Mouse (Mus musculus) ES-Bruce4 (cell line): Measurements from ENCODE around the gene Ccdc84.
"Not testable (repeated sequence)": the region's sequence is repeated elsewhere in the genome, so short reads cannot be mapped to it uniquely, and the experiment has no call there.

ENCODE experiments used
- CTCF ChIP-seq: IDR thresholded peaks from one replicate; pipeline ENCODE4 v1.8.1; 2011; ENCODE audit warnings: low read depth, low read length
- POLR2A ChIP-seq: IDR thresholded peaks from one replicate; pipeline ENCODE4 v1.8.1; 2011; ENCODE audit warnings: low read length; ENCODE audit not compliant: insufficient read depth

DNA sequence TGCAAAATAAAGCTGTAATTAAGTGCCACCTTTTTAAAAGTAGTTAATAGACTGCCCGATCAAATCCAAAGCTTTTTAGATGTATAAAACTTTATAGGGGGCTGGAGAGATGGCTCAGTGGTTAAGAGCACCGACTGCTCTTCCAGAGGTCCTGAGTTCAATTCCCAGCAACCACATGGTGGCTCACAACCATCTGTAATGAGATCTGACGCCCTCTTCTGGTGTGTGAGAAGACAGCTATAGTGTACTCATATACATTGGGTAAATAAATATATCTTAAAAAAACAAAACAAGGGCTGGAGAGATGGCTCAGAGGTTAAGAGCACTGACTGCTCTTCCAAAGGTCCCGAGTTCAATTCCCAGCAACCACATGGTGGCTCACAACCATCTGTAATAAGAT is 56.4 kb downstream of the Ccdc84 start:
- TF ChIP-seq CTCF, POLR2A: not testable (repeated sequence)
